Mouse (Mus musculus): Measurements from ENCODE around the gene Ttbk1. TPM values are rescaled to one million over a fixed set of nuclear protein-coding genes. Genes with fewer than 3 reads are reported as not detected.

Gene Ttbk1
- total and polyA plus RNA-seq, 3 experiments: 0.08 TPM; not detected in 2

- peaks cover 0 to 2% of the 10 kb centered on the region in 2 experiments; a peak in 3 of 4 replicates for H3K27me3 ChIP-seq (ENCODE audit: control insufficient read depth in 1 of 2, insufficient read depth in 2 of 2, low read length in 2 of 2)
- no peak for DNase-seq (ENCODE audit: low read depth, low spot score)
- no peak for TF ChIP-seq CHD2 (IDR thresholded peaks at IDR 0.05; ENCODE audit: low read length)
- TF ChIP-seq ZMIZ1 (IDR thresholded peaks at IDR 0.05; ENCODE audit: low read depth, low read length): no peak
- no peak for TF ChIP-seq SMC3 (IDR thresholded peaks at IDR 0.05; ENCODE audit: low read depth, low read length)
- TF ChIP-seq ZC3H11A (IDR thresholded peaks at IDR 0.05; ENCODE audit: low read depth, low read length): no peak
- TF ChIP-seq EP300 (IDR thresholded peaks at IDR 0.05; ENCODE audit: low read depth in 1 of 2, low read length in 2 of 2): no peak
- TF ChIP-seq MYB (IDR thresholded peaks at IDR 0.05; ENCODE audit: low read depth, low read length): no peak
- no peak for TF ChIP-seq MAX (IDR thresholded peaks at IDR 0.05; ENCODE audit: low read length)
- no peak for TF ChIP-seq SIN3A (IDR thresholded peaks at IDR 0.05; ENCODE audit: low read length)
- no peak for TF ChIP-seq ETS1 (IDR thresholded peaks at IDR 0.05; ENCODE audit: low read depth, low read length)
- no peak for TF ChIP-seq RAD21 (IDR thresholded peaks at IDR 0.05; ENCODE audit: low read depth, low read length)
- no peak for TF ChIP-seq NRF1 (IDR thresholded peaks at IDR 0.05; ENCODE audit: insufficient read depth, low read depth, low read length, poor library complexity, severe bottlenecking)
- no peak for TF ChIP-seq MXI1 (IDR thresholded peaks at IDR 0.05; ENCODE audit: low read depth, low read length)
- no peak for TF ChIP-seq KAT2A (conservative IDR thresholded peaks at IDR 0.05; ENCODE audit: low read depth, low read length)
- TF ChIP-seq POLR2AphosphoS5 (IDR thresholded peaks at IDR 0.05; ENCODE audit: borderline replicate concordance, low read depth, low read length): no peak
- TF ChIP-seq GABPA (IDR thresholded peaks at IDR 0.05; ENCODE audit: low read depth, low read length): no peak
- no peak for TF ChIP-seq GATA1 (IDR thresholded peaks at IDR 0.05; ENCODE audit: low read depth, low read length)
- no peaks in the 10 kb centered on the region for H3K79me2 ChIP-seq (ENCODE audit: control insufficient read depth, insufficient read depth, low read length, poor library complexity)
- H3K4me3 ChIP-seq (ENCODE audit: control insufficient read depth in 1 of 2, insufficient read depth in 1 of 2, low read depth in 2 of 2, low read length in 2 of 2): no peak overlapping the region
- no peak overlapping the region for H3K27ac ChIP-seq (ENCODE audit: control insufficient read depth, low read depth, low read length)
- H3K36me3 ChIP-seq (ENCODE audit: control insufficient read depth in 1 of 2, insufficient read depth in 2 of 2, low read length in 2 of 2): no peaks in the 10 kb centered on the region
- no peaks in the 10 kb centered on the region for H3K9me3 ChIP-seq (replicated peaks; ENCODE audit: insufficient read depth, low read length)
- H3K4me1 ChIP-seq (ENCODE audit: control insufficient read depth in 1 of 2, insufficient read depth in 2 of 2, low read length in 2 of 2): no peaks in the 10 kb centered on the region
- H3K9ac ChIP-seq (ENCODE audit: control insufficient read depth, low read depth, low read length, poor library complexity, severe bottlenecking): no peak overlapping the region
These were observed 3.4 kb downstream of the Ttbk1 start for GRCm38 (mm10) chr17:46484021-46484431.

GRCm38 (mm10) chr17:46483561-46484001, 3.9 kb downstream of the Ttbk1 start:
- TF ChIP-seq ZMIZ1 (IDR thresholded peaks at IDR 0.05; ENCODE audit: low read depth, low read length) (no peak), HCFC1 (IDR thresholded peaks at IDR 0.05; ENCODE audit: low read depth, low read length) (0 out of 2 replicates have a peak, but pooled peaks have one; percentile 49)
- H3K9ac ChIP-seq (ENCODE audit: control insufficient read depth, low read depth, low read length, poor library complexity, severe bottlenecking): no peak overlapping the region
- no peak for DNase-seq (ENCODE audit: low read depth, low spot score)
- no peaks in the 10 kb centered on the region for H3K9me3 ChIP-seq (replicated peaks; ENCODE audit: insufficient read depth, low read length)
- H3K4me1 ChIP-seq (ENCODE audit: control insufficient read depth in 1 of 2, insufficient read depth in 2 of 2, low read length in 2 of 2): no peaks in the 10 kb centered on the region
- H3K79me2 ChIP-seq (ENCODE audit: control insufficient read depth, insufficient read depth, low read length, poor library complexity): no peaks in the 10 kb centered on the region
- H3K4me3 ChIP-seq (ENCODE audit: control insufficient read depth in 1 of 2, insufficient read depth in 1 of 2, low read depth in 2 of 2, low read length in 2 of 2): no peak overlapping the region
- peaks cover 0 to 4% of the 10 kb centered on the region in 2 experiments; a peak in 3 of 4 replicates for H3K27me3 ChIP-seq (ENCODE audit: control insufficient read depth in 1 of 2, insufficient read depth in 2 of 2, low read length in 2 of 2)
- no peak overlapping the region for H3K27ac ChIP-seq (ENCODE audit: control insufficient read depth, low read depth, low read length)
- H3K36me3 ChIP-seq (ENCODE audit: control insufficient read depth in 1 of 2, insufficient read depth in 2 of 2, low read length in 2 of 2): no peaks in the 10 kb centered on the region

Measured in MEL (cell line).